ENCODE assay signal across 10 mouse cellular contexts in genomic region chr9:43843711-43844127, GRCm38 (mm10).
DNase-seq lines count a peak whose midpoint lies in the region; ATAC-seq and TF ChIP-seq lines count a peak whose summit lies in the region.
"Had no signal": no experiment of that assay in that cellular context is flagged by ENCODE, and none has a peak within 500 bp of the region (broad histone marks: within the 10 kb centered on the region; RNA-seq: fewer than 3 reads in every experiment).

No protein-coding gene starts in this region.

- H3K4me2 ChIP-seq in kidney, postnatal 0 days (ENCODE audit: low read length), result no peak overlapping the region
- H3K4me2 ChIP-seq in limb, embryonic 11.5 days (ENCODE audit: low read depth, severe bottlenecking), result no peak overlapping the region
- H3K4me2 ChIP-seq in midbrain, embryonic 12.5 days (replicated peaks), result 0 out of 2 replicates have a peak overlapping the region, but pooled peaks have one; percentile 23
- no peak overlapping the region for H3K4me2 ChIP-seq in intestine, embryonic 16.5 days (ENCODE audit: low read depth, low read length)

- H3K36me3 ChIP-seq in kidney, postnatal 0 days (ENCODE audit: insufficient read depth, low read length), result no peaks in the 10 kb centered on the region
- H3K36me3 ChIP-seq in limb, embryonic 11.5 days (ENCODE audit: control insufficient read depth, insufficient read depth, low read length), result no peaks in the 10 kb centered on the region
- H3K36me3 ChIP-seq in midbrain, embryonic 12.5 days, result no peaks in the 10 kb centered on the region
- no peaks in the 10 kb centered on the region for H3K36me3 ChIP-seq in intestine, embryonic 16.5 days (ENCODE audit: control insufficient read depth, insufficient read depth, low read length)
- H3K36me3 ChIP-seq: heart, embryonic 10.5 days had no signal

- H3K4me3 ChIP-seq in kidney, postnatal 0 days (replicated peaks; ENCODE audit: low read depth, low read length), result no peak overlapping the region
- no peak overlapping the region for H3K4me3 ChIP-seq in limb, embryonic 11.5 days (ENCODE audit: low read depth, low read length)
- H3K4me3 ChIP-seq in midbrain, embryonic 12.5 days, result no peak overlapping the region
- no peak overlapping the region for H3K4me3 ChIP-seq in intestine, embryonic 16.5 days (ENCODE audit: low read length)
- H3K4me3 ChIP-seq: forebrain, embryonic 13.5 days; heart, embryonic 10.5 days had no signal

- WGBS in kidney, postnatal 0 days, result 2% methylated on average over 2 of the region's 3 CpGs
- 0% methylated on average over 2 of the region's 3 CpGs for WGBS in limb, embryonic 11.5 days
- WGBS in midbrain, embryonic 12.5 days, result 6% methylated on average over 3 of the region's 3 CpGs
- 9% methylated on average over 3 of the region's 3 CpGs for WGBS in intestine, embryonic 16.5 days

- H3K9me3 ChIP-seq in kidney, postnatal 0 days (replicated peaks; ENCODE audit: low read length), result no peaks in the 10 kb centered on the region
- H3K9me3 ChIP-seq in limb, embryonic 11.5 days (ENCODE audit: control insufficient read depth, low read length), result no peaks in the 10 kb centered on the region
- no peaks in the 10 kb centered on the region for H3K9me3 ChIP-seq in midbrain, embryonic 12.5 days
- H3K9me3 ChIP-seq in intestine, embryonic 16.5 days (ENCODE audit: control insufficient read depth, low read length), result no peaks in the 10 kb centered on the region
- H3K9me3 ChIP-seq: forebrain, embryonic 13.5 days; heart, embryonic 10.5 days had no signal

- no peak overlapping the region for H3K27ac ChIP-seq in kidney, postnatal 0 days
- H3K27ac ChIP-seq in limb, embryonic 11.5 days (replicated peaks; ENCODE audit: low read depth, low read length), result no peak overlapping the region
- H3K27ac ChIP-seq in midbrain, embryonic 12.5 days (replicated peaks), result 0 out of 2 replicates have a peak overlapping the region, but pooled peaks have one; percentile 30
- H3K27ac ChIP-seq in intestine, embryonic 16.5 days (ENCODE audit: low read length), result no peak overlapping the region
- H3K27ac ChIP-seq: forebrain, embryonic 13.5 days; heart, embryonic 10.5 days had no signal

- H3K9ac ChIP-seq in kidney, postnatal 0 days (ENCODE audit: low read depth, low read length), result no peak overlapping the region
- no peak overlapping the region for H3K9ac ChIP-seq in limb, embryonic 11.5 days (ENCODE audit: low read length)
- no peak overlapping the region; the same call in 1 of the 2 replicates for H3K9ac ChIP-seq in midbrain, embryonic 12.5 days (replicated peaks)
- H3K9ac ChIP-seq in intestine, embryonic 16.5 days (ENCODE audit: low read depth, low read length), result no peak overlapping the region

- H3K27me3 ChIP-seq in kidney, postnatal 0 days (ENCODE audit: insufficient read depth, low read length), result peaks cover 24% of the 10 kb centered on the region
- H3K27me3 ChIP-seq in limb, embryonic 11.5 days (ENCODE audit: control insufficient read depth, insufficient read depth, low read length), result peaks cover 5% of the 10 kb centered on the region; the same call in 1 of the 2 replicates
- peaks cover 38% of the 10 kb centered on the region for H3K27me3 ChIP-seq in midbrain, embryonic 12.5 days
- H3K27me3 ChIP-seq in intestine, embryonic 16.5 days (replicated peaks; ENCODE audit: control insufficient read depth, insufficient read depth, low read length), result peaks cover 3% of the 10 kb centered on the region; the same call in 1 of the 2 replicates

- no peaks in the 10 kb centered on the region for H3K4me1 ChIP-seq in kidney, postnatal 0 days (replicated peaks; ENCODE audit: insufficient read depth, low read length)
- H3K4me1 ChIP-seq in limb, embryonic 11.5 days (ENCODE audit: control insufficient read depth, insufficient read depth, low read length), result 0 out of 2 replicates have a peak, but pooled peaks cover 5% of the 10 kb centered on the region
- H3K4me1 ChIP-seq in midbrain, embryonic 12.5 days, result peaks cover 35% of the 10 kb centered on the region
- peaks cover 5% of the 10 kb centered on the region for H3K4me1 ChIP-seq in intestine, embryonic 16.5 days (ENCODE audit: control insufficient read depth, insufficient read depth, low read length)

- DNase-seq in adrenal gland, adult 2 months, result peak; percentile 13
- DNase-seq in adrenal gland, adult 18-20 months (ENCODE audit: low spot score in 2 of 2), result no peak
- peak; percentile 31 for DNase-seq in kidney, postnatal 0 days (ENCODE audit: low spot score)
- no peak for DNase-seq in kidney, adult 18-20 months
- peak; percentile 38 for DNase-seq in limb, embryonic 11.5 days (ENCODE audit: low spot score)
- no peak for DNase-seq in liver

- no peak for TF ChIP-seq CTCF in kidney, postnatal 0 days (IDR thresholded peaks at IDR 0.05; ENCODE audit: low read depth)

- no peak for ATAC-seq in kidney, postnatal 0 days (replicated peaks; ENCODE audit: low FRiP score, low read depth)
- ATAC-seq in limb, embryonic 11.5 days (ENCODE audit: insufficient number of reproducible peaks, low FRiP score, low TSS enrichment, low read depth), result no peak
- peak; percentile 55; the same call in 1 of the 2 replicates for ATAC-seq in midbrain, embryonic 12.5 days (ENCODE audit: low FRiP score, low read depth)
- no peak for ATAC-seq in intestine, embryonic 16.5 days

Comparison
In these comparisons a context has a peak if more than half of its experiments do, and no peak if none do; other contexts are left out.
1. DNase-seq: peak in adrenal gland, adult 2 months (single experiment), kidney, postnatal 0 days (single experiment) and limb, embryonic 11.5 days (single experiment); none in adrenal gland, adult 18-20 months (0 of 2), kidney, adult 18-20 months (single experiment) and liver (single experiment).